Mouse (Mus musculus) lung, adult 10 weeks (tissue): ENCODE measurements around the gene Scaf1. TPM values are rescaled to one million over a fixed set of nuclear protein-coding genes. Genes with fewer than 3 reads are reported as not detected.

ENCODE experiments used
- polyA plus RNA-seq: library from polyadenylated mRNA; stranded (reverse); fragments of 350-450 nt; fragmentation: Illumina TruSeq; extraction: RNeasy Lipid Tissue Mini Kit (QIAGEN cat#74804); gene quantifications from one replicate; pipeline ENCODE4 v1.2.3, GENCODE M21; 2014; ENCODE audit warnings: low read depth, low replicate concordance; ENCODE audit not compliant: insufficient read depth

Gene Scaf1
- polyA plus RNA-seq: 15.5 TPM

DNA sequence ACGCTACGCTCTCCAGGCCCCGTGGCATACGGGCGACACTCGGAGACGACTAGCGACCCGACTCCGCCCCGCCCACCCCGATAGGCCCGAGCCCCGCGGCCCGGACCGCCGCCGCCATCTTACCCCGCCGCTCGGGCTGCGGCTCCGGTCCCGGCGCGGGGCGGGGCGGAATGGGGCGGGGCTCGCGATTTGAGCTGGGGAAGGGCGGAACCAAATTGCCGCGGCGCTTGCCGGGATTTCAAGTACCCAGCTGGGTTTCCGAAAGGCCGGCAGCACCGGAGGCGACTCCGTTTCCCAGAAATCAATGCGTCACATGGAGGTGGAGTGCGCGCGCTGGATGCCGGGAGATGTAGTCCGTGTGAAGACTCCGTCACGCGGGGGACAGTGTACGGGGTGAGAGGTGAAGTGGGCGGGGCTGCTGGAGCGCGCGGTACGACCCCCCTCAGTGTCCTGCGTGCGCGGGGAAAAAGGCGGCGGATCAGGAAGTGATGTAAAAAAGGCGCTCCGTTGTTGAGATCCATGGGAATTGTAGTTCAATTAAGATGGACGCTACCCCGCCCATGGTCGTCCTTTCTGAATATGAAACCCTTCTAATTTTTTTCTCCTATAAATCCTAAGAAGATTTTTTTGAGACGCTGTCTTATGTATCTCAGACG, at the start of gene Scaf1:
Gene Scaf1 (minus strand): TSS at position 407 of the 656 bp plus-strand sequence.

DNA sequence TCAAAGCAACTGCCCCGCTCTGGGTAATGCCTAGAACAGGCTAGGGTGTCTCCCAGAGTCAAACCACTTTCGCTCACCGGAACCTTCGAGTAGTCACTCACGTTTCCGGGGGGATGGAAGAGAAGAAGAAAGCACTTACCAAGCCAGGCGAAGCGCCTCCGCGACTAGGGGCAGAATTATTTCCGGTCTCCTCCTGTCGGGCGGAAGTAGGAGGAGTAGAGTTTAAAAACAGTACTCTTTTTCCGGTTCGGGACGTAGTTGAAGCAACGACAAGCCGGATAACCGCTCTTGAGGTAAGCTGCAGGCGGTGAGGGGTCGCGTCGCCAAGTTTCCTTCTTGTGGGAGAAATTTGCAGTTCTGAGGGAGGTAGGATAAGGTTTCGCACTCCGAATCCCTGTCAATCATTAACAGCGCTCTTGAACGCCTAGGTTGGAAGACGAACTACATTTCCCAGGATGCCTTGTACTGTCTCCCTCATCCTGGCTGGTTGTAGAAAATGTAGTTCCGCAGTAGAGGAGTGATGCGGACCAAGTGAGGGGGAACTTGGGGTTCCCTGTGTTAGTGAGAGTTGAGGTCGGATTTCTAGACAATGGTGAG, 46.2 kb upstream of the Scaf1 start, which contains the start of the genes Nosip and Prrg2:
Gene Nosip (plus strand): TSS at position 191 of the 597 bp plus-strand sequence.
Gene Prrg2 (minus strand): TSS at position 439 of the 597 bp plus-strand sequence.

DNA sequence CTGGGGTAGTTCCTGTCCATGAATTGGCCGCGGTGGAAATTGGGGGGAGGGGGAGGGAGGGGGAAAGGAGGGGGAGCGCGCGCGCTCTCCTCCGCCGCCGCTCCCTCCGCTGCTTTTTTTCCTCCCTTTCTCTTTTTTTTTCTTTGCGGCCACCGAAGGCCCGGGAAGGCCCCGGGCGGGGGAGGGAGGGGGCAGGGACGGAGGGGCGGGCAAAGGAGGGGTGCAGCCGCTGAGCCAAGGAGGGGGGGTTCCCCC, 36.6 kb upstream of the Scaf1 start, which contains the start of gene Prr12:
Gene Prr12 (minus strand): TSS at position 20 of the 255 bp plus-strand sequence.

DNA sequence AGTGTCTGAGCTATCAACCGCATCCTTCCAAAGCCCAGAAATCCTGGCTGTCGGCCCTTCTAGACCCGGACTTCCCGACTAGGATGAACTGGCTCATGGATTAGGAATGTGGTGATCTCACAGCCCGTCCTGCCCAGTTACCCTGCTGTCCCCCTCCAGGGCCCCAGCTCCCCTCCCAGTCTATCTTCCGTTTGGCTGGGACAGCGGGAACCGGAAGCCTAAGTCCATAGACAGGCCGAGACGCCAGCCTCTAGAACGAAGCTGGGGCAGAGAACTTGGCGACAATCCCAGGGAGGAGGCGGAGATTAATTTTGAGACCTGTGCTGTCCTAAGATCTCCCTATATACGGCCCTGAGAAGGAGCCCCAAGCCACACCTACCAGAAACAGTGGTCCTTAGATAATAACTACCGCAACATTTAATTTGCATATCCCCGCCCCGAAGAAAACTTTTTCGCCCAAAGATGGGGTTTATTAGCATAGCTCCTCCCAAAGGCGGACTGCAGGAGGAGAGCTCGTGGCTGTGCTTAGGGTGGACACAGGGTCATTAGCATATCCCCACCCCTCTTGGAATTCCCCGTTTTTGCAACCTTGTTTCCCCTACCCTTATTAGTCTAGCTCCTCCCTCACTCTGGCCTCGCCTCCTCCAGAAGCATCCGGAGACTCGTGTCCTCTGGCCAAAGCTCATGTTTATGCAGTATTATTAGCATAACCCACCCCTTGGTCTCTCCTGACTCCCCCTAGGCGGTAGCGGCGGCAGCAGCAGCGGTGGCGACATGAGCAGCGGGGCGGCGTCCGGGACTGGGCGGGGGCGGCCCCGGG, 1.3 kb upstream of the Scaf1 start, which contains the start of gene Rras:
Gene Rras (plus strand): TSS at position 720 of the 820 bp plus-strand sequence.

DNA sequence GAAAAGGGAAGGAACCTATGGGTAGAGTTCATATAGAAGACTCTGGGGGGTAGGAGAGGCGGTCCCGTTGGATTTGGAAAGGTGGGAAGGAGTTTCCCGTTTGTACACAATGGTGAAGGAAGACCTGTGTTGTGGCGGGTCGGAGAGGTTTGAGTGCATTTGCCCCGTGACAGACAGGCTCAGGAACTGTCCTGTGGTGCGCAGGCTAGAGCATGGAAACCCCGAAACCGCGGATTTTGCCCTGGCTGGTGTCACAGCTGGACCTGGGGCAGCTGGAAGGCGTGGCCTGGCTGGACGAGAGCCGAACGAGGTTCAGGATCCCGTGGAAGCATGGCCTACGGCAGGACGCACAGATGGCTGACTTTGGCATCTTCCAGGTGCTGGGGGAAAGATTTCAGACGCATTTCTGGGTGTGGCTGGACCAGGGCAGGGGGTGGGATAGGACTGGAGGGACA, 17.6 kb downstream of the Scaf1 start, which contains the start of gene Bcl2l12:
Gene Bcl2l12 (minus strand): TSS at position 212 of the 455 bp plus-strand sequence.

DNA sequence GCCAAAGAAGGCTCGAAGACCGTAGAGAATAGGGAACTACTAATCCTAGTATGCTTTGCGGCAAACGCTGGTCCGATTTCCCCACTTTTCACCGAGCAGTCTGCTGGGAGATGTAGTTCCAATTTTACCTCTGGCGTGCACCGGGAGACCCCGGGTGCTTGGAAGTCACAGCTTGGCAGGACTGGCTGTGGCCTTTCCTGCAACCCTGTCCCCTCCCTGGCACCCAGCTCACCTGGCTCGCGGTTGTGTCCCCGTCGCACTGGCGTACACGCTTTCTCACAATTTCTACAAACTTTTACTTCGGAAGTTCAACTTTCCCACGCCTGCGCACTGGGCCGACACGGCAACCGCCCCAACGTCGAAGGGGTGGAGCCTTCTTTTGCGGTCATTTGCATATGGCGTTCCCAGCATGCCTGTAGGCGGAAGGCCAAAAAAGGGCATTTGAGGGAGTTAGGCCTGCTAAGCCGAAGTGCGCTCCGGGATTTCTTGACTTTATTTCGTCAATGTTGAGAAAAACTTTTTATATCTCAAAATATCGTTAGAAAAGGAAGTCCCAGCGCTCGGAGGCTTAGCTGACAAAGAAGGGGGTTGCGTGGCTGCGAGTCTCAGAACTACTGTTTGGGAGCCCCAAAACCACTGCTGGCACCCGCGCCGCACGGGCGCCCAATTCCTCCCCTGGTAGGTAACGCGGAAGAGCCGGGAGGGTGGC, 18.8 kb downstream of the Scaf1 start, which contains the start of gene Irf3:
Gene Irf3 (plus strand): TSS at position 418 of the 709 bp plus-strand sequence.

DNA sequence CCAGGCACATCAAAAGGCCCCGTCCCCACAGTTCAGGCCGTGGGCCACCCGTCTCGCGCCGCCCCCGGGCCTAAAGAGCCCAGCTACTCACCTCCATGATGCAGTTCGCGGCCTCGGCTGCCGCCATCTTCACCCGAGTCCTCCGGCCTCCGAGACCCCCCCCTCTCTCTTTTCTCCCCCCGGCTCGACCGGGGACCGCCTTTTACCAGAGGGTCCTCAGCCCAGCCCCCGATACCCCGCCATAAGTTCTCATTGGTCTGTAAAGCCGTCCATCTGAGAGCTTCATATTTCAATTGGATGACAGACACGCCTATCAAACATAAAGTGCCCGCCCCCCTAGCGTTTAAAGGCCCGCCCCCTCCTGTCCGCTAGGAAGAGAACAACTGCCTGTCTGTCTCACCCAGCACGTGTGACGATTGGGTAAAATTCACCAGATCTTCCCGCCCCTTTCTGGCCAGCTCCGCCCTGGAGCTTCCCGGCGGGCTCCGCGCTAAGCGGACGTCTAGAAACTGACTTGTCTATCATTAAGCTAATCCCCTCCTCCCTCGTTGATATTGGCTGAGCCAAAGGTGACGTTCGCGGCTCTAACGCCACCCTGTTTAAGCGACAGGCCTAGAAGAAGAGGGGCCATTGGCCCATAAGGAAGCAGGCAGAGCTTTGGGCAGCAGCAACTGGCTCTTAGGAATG, 29.8 kb downstream of the Scaf1 start, which contains the start of gene Prmt1:
Gene Prmt1 (minus strand): TSS at position 377 of the 687 bp plus-strand sequence.

DNA sequence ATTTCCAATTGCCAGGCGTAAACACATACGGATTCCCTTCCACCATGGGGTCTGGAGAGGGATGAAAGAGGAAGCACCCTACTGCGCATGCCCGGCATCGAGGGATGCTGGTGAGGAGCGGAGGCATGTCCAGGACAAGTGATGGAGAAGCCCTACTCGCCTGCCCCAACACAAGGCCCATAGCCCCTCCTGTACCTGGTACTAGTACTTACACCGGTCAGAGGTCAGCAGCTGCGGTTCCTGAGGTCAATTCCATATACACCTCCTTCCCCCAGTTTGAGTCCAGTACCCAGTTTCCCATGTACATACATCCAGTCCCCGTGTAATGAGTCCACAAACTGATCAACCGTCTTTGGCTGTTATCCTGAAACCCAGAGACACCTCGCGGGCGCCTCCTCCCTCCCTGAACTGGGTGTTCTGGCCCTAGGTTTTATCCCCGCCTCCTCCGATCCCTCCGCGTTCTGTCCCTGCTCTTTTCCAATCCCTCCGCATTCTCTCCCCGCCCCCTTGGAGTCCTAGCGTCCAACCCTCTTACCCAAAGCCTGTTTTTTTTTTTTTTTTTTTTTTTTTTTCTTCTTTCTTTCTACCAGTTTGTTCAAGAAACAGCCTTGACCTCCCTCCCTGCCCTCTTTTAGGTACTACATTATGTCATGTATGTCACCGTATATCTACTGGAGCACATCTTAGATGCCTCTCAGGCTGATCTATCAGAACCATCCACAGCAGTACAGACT, 41.6 kb downstream of the Scaf1 start, which contains the start of gene Cpt1c:
Gene Cpt1c (minus strand): TSS at position 469 of the 734 bp plus-strand sequence.

Other genes with a start within 250 kb of the Scaf1 start
- 14.9 TPM for gene Nup62, start 200.3 kb downstream of the Scaf1 start, polyA plus RNA-seq
- gene Il4i1, start 200.0 kb downstream of the Scaf1 start, polyA plus RNA-seq: 3.1 TPM
- gene Atf5, start 199.7 kb downstream of the Scaf1 start, polyA plus RNA-seq: 83.0 TPM
- 36.7 TPM for gene Akt1s1, start 167.4 kb downstream of the Scaf1 start, polyA plus RNA-seq
- gene Tbc1d17, start 167.3 kb downstream of the Scaf1 start, polyA plus RNA-seq: 46.8 TPM
- 27.8 TPM for gene Pnkp, start 159.2 kb downstream of the Scaf1 start, polyA plus RNA-seq
- gene Ptov1, start 146.6 kb downstream of the Scaf1 start, polyA plus RNA-seq: 127 TPM
- 22.3 TPM for gene Med25, start 123.7 kb downstream of the Scaf1 start, polyA plus RNA-seq
- gene Fuz, start 120.3 kb downstream of the Scaf1 start, polyA plus RNA-seq: 20.0 TPM
- 23.2 TPM for gene Ap2a1, start 86.9 kb downstream of the Scaf1 start, polyA plus RNA-seq
- not detected for gene Tsks, start 73.2 kb downstream of the Scaf1 start, polyA plus RNA-seq
- 2.5 TPM for gene Cpt1c, start 41.5 kb downstream of the Scaf1 start, polyA plus RNA-seq
- gene Prmt1, start 29.8 kb downstream of the Scaf1 start, polyA plus RNA-seq: 126 TPM
- 71.8 TPM for gene Irf3, start 18.7 kb downstream of the Scaf1 start, polyA plus RNA-seq
- 14.9 TPM for gene Bcl2l12, start 17.7 kb downstream of the Scaf1 start, polyA plus RNA-seq
- 170 TPM for gene Rras, start 1.6 kb upstream of the Scaf1 start, polyA plus RNA-seq
- 10.4 TPM for gene Prr12, start 36.5 kb upstream of the Scaf1 start, polyA plus RNA-seq
- 36.8 TPM for gene Nosip, start 46.1 kb upstream of the Scaf1 start, polyA plus RNA-seq
- 23.4 TPM for gene Prrg2, start 46.3 kb upstream of the Scaf1 start, polyA plus RNA-seq
- 83.1 TPM for gene Rcn3, start 75.9 kb upstream of the Scaf1 start, polyA plus RNA-seq
- 91.4 TPM for gene Fcgrt, start 87.5 kb upstream of the Scaf1 start, polyA plus RNA-seq
- 1,585 TPM for gene Rps11, start 108.1 kb upstream of the Scaf1 start, polyA plus RNA-seq
- 3,762 TPM for gene Rpl13a, start 112.4 kb upstream of the Scaf1 start, polyA plus RNA-seq
- not detected for gene Gm45713, start 119.9 kb upstream of the Scaf1 start, polyA plus RNA-seq
- 39.0 TPM for gene Flt3l, start 120.1 kb upstream of the Scaf1 start, polyA plus RNA-seq
- 55.1 TPM for gene Pih1d1, start 137.9 kb upstream of the Scaf1 start, polyA plus RNA-seq
- 21.1 TPM for gene Aldh16a1, start 138.2 kb upstream of the Scaf1 start, polyA plus RNA-seq
- 1.1 TPM for gene Slc17a7, start 147.6 kb upstream of the Scaf1 start, polyA plus RNA-seq
- gene Gfy, start 163.2 kb upstream of the Scaf1 start, polyA plus RNA-seq: not detected
- not detected for gene Pth2, start 164.6 kb upstream of the Scaf1 start, polyA plus RNA-seq
- 1.5 TPM for gene Ccdc155, start 188.5 kb upstream of the Scaf1 start, polyA plus RNA-seq
- gene Dkkl1, start 195.8 kb upstream of the Scaf1 start, polyA plus RNA-seq: 0.81 TPM
- 16.7 TPM for gene Tead2, start 199.4 kb upstream of the Scaf1 start, polyA plus RNA-seq
- gene Cd37, start 222.8 kb upstream of the Scaf1 start, polyA plus RNA-seq: 36.3 TPM
- not detected for gene Slc6a16, start 224.7 kb upstream of the Scaf1 start, polyA plus RNA-seq